Mouse (Mus musculus) megakaryocyte, adult 5-6 weeks (primary cell): ENCODE measurements around the gene Adam33. TPM values are rescaled to one million over a fixed set of nuclear protein-coding genes. Genes with fewer than 3 reads are reported as not detected.
"Not testable (repeated sequence)": the region's sequence is repeated elsewhere in the genome, so short reads cannot be mapped to it uniquely, and the experiment has no call there.

Experiments used
- ATAC-seq: 2 replicates; pipeline ENCODE4 v1.8.0; 2016; ENCODE audit warnings: mild to moderate bottlenecking, inconsistent platforms; ENCODE audit not compliant: poor library complexity, severe bottlenecking
- total RNA-seq, 2 experiments: library from RNA; stranded (forward) in 1 of 2; stranded (reverse) in 1 of 2; fragments of 153-499, 151-499 nt in 1 of 2; fragments of 221-1000, 200-1000 nt in 1 of 2; gene quantifications; 2 replicates each; pipeline versions ENCODE4 v1.2.3 to v1.2.4; 2015 to 2017

Adam33 gene
- total RNA-seq (2015) = not detected in 2 replicates
- 0.12 and 0.18 TPM in 2 replicates for total RNA-seq (2017)

DNA sequence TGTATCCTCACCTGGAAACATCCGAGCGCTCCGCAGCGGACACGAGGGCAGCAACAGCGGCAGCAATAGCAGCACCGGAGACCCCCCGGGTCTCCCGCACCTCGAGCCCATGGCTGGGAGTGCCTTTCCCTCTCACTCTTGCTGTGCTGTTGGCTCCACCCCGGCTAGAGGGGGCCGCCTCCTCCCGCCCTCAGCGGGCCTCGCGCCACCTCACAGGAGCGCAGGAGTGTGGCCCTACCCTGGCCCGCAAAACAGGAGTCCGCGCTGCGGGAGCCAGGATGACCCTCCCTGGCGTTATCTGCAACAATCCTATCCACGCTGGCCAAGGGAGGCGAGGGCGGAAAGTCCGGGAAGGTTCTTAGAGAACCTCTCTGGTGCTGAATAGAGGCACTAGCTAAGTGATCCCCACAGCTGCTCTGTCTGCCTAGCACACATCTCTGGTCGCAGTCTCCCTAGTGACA is at the start of gene Adam33:
TSS of gene Adam33 (minus strand) at position 411 of the 461 bp plus-strand sequence.
- ATAC-seq = no peak

DNA sequence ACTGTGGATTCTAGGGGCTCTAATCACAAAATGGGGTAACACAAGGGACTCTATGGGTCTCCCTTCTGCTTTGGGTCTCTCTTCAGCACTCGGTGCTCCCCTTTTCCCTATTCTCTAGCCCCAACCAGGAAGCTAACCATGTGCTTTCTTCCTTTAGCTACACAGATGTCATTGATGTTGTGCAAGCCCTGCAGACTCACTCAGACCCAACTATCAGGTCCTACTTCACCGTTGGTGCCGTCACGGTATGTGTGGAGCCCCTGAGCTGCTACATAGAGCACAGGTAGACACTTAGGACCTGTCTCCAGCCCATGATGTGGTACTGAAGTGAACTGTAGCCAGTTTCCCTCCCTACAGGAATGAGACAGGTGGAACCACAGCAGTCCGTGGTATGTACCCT is 42.4 kb upstream of the Adam33 start:
- no peak for ATAC-seq

DNA sequence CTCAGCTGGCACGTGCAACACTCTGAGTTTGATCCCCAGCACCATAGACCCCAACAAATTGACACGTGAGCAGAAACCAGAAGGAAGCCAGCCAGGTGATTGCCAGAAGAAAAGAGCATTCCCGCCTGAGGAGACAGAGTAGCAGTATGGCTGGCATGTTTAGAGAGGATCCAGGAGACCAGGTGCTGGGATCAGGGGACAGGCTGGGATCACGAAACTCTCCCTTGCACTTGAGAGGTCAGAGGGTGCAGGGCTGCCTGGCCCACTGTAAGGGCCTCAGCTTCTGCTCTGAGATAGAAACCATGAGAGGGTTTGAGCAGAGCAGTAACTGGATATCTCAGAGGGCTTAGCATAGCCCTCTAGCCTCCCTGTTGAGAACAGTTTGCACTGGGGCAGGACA is 41.4 kb upstream of the Adam33 start:
- ATAC-seq = not testable (repeated sequence)

DNA sequence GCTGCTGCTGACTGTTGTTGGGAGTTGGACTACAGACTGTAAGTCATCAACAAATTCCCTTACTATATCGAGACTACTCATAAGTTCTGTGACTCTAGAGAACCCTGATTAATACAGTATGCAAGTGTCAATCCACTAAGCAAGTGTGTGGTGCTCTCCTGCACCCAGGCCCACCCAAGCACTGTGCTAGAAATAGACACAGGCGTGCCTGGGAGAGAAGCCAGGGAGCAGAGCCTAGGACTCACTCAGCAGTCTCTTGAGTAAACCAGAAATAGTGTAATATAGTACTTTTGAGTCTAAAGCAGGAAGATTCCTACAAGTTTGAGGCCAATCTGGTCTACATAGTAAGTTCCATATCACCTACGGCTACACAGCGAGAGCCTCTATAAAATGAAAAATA is 40.4 kb upstream of the Adam33 start:
- no peak for ATAC-seq

DNA sequence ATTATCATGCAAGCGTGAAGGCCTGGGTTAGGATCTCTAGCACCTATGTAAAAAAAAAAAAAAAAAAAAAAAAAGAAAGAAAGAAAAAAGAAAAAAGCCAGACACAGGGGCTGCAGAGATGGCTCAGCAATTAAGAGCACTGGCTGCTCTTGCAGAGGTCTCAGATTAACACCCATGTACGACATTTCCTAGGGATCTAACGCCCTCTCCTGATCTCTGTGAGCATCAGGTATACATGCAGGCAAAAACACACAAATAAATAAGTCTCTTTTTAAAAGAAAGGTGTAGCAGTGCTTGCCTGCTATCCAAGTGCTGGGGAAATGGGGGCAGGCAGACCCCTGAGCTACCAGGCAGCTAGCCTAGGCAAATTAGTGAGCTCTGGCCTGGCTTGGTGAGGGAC is 37.9 kb upstream of the Adam33 start:
- no peak for ATAC-seq

DNA sequence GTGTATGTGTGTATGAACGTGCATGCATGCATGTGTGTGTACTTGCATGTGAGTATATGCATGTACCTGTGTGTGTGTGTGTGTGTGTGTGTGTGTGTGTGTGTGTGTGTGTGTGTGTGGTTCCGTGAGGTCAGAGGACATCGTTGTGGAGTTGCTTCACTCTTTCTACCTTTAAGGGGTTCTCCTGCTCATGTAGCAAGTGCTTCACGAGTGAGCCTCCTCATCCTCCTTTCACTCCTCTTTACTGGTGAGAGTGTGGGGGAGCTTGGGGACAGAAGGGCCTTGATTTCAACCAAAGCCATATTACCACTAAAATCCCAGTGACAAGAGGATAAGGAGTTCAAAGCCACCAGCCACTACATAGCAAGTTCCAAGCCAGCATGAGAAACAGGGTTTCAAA is 33.5 kb upstream of the Adam33 start:
- no peak for ATAC-seq

DNA sequence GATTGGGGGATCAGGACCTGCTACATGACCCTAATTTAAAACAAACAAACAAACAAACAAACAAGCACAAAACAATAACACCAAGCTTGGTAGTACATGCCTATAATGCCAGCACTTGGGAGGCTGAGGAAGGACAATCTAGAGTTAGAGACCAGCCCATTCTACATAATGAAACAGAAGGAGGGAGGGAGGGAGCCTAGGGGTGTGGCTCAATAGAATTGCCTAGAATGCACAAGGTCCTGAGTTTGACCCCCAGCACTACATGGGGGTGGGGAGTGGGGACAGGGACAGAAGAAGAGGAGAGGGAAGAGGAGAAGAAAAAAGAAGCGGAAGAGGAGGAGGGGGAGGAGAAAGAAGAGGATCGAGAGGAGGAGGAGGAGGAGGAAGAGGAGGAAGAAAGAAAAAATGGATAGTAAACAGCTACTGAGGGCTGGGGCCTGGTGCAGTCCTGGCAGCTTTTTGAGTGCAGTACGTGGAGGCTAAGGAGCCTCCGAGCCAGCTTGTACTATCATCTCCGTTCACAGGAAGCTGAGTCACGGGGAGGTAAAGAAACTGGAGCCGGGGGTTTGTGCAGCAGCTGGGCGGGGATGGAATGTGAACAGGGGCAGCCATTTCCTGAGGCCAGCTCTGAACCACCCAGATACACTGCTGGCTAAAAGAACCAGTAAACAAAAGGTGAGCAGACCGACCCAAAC is 32.6 kb upstream of the Adam33 start:
- peak; percentile 62 for ATAC-seq

DNA sequence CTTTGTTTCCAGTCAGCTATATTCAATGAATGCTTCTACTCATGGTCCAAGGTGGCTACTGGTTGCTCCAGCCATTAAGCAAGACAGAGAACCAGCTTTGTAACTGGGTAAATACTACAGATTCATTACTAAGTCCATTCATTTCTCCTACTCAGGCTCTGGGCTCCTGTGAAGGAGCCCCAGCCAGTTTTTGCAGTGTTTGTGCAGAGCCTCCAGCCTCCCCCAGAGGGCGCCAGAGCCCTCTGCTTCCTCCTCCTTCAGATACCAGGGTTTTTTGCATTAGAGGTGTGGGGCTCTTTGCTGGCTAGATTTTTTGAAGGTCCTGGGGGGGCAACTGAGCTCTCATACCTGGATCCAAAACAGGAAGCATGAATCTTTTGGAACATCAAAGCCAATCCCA is 31.2 kb upstream of the Adam33 start:
- peak; percentile 90 for ATAC-seq

DNA sequence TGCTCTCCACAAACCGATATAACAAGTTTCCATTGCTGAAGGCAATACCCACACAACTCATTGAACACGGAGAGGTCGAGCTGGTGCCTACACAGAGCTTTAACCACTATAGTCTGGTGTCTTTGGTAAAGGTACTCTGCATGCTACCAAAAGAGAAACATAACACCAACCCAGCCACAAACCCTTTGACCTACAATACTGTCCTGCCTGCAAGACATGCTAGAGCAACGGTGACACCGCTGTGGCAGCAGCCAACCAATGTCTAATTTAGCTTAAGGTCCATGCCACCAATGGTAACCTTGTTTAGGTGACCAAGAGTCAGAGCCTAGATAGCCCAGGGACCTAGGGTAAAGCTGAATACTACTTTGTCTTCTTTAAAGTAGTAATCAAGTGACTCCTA is 30.0 kb upstream of the Adam33 start:
- no peak for ATAC-seq

DNA sequence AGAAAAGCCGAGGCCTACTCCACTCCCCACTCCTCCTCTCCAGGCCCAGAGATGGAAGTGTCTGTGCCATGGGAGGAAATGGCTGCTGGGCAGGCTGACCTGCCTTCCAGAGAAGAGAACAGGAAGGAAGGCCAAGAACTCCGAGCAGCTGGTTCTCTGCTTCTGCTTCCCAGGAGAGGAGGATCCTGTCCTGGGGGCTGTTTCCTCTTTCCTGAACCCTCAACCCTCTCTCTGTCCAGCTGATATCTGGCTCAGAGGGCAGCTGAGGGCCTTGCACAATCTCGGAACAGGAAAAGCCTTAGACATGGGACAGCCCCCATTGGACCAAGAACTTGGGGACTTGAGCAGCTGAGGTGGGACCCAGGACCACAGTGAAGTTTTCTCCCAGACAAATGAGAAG is 27.2 kb upstream of the Adam33 start:
- peak; percentile 46 for ATAC-seq

DNA sequence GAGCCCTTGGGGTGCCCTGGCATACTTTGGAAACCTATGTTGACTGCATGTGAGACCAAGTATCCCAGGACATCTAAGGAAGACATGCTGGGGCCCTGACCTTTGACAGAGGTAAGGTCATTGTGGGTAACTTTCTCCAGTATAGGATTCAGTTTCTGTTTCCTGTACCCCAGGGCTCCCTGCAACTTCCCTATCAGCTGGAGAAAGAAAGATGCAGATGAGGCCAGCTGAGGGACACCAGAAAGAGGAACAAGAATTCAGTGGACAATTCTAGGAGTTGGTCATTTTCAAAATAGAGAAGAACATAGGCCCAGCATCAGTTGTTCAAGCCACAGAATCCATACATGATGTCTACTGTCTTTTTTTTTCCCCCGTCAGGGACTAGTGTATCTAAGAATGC is 26.0 kb upstream of the Adam33 start:
- ATAC-seq = peak; percentile 66

DNA sequence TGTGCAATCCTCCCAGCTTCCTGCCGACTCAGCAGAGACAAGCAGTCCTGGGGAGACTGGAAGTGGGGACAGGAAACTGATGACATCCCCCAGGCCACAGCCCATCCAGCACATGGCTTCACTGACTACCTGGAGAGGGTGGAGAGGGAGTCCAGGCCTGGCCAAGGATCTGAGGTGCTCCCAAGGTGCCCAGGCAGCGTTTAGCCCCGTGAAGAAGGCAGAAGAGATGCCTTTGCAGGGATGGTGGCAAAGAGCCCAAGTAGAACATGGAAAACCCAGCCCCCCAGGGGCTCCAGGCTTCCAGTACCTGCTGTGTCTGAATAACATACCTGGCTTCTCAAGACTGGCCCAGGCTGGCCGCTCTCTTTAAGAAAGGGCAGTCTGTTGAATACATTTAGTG is 25.0 kb upstream of the Adam33 start:
- no peak for ATAC-seq

DNA sequence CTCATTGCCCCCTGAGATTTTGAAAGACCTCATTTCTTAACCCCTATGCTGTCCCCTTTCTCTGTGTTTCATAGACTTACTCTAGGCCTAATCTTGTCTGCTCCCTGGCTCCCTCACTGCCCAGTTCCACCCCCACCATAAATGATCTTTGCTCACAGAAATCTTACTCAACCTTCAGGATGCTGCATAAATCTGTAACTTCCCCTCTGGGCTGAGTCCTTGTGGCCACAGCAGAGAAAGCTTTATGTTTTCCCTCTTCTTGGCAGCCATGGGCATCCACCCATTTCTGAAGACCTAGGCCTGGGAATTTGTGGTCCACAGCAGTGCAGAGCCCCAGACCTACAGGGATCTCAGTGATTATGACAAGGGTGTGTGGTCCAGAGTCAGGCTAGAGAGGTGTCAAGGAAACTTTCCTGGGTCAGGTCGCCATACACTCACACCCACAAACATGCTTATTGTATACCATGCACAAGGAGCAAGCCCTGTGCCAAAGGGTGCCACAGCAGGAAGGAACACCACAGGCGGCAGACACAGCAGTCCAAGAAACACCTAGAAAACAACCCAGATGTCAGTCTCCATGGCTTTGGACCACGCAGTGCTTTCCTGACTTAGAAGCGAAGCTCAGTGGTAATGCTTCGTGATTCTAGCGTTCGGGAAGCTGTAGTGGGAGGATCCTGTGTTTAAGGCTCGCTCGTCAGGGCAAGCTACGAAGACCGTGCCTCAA is 23.2 kb upstream of the Adam33 start, which contains the start of gene Siglec1:
TSS of gene Siglec1 (minus strand) at position 99 of the 724 bp plus-strand sequence.
- ATAC-seq = peak; percentile 59

DNA sequence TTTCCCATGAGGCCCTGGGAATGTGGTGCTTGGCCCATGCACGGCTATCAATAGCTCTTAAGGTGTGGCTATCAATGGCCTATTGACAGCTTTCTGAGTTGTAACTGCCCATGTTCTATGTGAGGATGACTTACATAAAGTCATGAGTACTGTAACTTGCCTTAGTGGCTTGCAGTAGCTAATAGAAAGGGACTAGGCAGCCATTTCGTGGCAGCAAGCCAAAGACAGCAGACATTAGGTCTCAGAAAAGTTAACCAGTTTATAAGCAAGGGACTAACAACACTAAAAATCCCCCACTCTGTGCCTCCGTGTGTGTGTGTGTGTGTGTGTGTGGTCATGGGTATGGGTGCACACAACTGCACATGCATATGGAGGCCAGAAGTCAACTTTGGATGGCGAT is 20.6 kb upstream of the Adam33 start:
- no peak for ATAC-seq

DNA sequence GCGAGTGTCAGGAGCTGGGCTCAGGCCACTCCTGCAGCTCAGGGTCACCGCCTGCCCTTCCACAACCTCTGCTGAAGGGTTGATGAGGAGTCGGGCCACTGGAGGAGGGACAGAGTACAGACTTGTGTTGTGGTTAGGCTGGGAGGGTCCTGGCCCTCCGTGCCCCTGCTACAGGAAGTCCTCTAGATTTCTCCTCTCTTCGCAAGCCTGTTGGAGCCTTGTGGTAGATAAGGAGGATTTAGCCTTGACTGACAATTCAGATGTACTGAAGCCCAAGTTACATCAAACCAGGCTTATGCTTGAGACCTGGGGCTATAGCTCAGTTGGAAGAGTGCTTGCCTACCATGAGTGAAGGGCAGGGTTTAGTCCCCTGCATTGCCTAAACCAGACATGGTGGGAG is 16.9 kb upstream of the Adam33 start:
- no peak for ATAC-seq

DNA sequence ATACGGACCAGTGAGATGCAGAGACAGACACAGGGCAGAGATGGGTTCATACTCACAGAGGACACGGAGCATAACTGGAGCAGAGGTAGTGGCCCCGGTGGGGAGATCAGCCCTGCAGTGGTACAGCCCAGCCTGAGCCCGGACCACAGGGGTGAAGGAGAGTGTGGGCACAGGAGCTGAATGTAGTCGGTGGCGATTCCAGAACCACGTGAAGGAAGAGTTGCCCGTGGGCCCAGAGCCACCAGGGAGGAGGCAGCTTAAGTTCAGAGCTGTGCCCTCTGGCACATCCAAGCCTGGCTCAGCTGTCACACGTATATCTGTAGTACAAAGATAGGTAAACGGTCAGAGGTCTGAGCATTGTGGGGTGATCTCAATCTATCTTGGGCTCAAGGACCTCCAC is 8.9 kb upstream of the Adam33 start:
- ATAC-seq = no peak

DNA sequence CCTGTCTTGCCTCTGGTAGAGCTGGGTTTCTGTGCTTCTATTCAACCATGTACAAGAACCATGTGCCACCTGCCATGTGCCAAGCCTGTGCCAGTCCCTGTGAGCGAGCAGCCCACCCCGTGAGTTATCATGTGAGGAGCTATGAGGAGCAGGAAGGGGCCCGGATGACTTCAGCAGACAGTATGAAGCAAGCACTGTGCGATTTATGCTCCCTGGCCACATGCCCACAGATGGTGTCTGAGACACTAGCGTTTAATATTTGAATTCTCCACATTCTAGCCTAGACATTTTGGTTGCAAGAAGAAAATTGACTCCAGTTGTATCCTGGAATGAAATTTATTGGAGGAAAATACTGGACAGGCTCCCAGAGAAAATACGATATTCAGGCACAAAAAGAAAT is 3.9 kb upstream of the Adam33 start:
- no peak for ATAC-seq

DNA sequence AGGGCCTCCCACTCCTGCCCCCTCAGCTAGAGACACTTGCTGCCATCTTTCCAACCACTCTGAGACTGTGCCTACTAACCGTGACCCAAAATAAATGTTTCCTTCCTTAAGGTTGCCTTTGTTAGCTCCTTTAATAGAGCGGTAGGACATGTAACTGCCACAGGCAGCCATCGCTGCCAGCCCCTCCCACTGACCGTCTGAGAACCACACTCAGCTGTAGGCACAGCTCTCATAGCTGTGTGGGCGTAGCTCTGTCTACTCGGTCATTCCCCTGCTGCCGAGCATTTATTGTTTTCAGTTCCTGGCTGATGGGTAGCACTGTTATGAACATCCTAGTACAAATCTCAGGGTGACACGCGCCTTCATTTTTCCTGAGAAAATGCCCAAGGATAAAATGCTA is 2.7 kb upstream of the Adam33 start:
- ATAC-seq = no peak

DNA sequence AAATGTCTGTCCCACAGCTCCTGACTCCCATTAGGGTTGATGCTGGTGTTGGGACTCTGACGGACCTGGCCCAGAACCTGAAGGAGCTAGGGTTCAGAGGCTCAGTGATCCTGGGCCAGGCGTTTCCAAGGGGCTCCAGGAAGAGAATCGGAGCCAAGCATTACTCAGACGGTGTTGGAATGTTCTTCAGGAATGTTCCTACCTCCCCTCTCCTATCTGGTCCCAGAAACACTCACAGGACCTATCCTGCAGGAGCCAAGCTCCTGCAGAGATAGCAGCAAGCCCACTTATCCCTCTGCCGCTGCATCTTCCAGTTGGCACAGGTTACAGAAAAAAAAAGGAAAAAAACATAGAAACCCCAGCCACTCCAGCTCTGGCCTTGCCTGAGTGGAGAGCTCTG is 2.0 kb downstream of the Adam33 start:
- ATAC-seq = no peak

DNA sequence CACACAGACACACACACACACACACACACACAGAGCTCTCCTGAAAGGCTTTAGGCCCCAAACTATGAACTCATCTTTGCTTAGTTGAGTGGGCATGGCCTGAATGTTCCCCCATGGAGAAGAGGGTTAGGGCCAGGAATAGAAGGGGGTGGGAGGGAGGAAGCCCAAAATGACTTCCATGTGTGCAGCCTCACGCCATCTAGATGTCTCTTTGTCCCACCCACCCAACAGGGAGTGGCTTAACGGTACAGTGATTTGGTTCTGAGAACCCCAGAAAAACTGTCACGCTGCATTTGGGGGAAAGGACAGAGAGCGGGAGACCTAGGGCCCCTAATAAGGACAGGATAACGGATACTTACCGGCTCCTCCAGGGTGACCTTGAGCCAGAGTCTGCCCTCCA is 2.8 kb downstream of the Adam33 start:
- no peak for ATAC-seq

DNA sequence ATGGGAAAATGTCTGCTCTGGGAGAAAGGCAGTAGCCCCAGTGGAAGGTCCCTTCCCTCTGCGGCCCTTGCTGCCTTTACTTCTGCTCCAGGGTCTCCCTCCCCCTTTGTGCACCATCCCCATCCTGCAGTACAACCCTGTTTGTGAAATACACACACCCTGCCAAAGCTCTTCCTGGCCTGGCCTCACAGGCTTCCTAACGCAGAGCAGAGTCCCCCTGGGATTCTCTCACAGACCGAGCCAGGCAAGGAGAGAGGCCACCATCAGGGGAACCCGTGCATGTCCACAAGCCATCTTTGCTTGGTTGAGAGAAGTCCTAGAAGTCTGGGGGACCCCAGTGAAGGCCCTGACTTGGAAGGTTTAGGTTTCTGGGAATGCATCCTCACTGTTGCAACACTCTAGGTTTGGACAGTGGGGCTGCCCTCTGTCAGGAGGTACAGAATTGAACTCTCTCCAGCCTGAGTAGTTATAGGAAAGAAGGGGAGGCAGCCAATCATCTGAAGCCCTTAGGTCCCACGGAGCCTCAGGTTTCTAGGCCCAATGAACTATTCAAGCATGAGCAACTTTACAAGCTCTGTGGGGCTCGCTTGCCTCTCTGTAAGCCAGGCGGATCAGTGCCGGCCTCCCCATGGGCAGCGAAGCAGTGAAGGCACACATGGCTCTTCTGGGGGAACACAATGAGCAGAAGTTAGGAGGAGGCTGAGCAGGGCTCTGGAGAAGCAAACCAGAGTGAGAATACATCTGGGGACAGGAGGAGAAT is 3.7 kb downstream of the Adam33 start:
- ATAC-seq = no peak

DNA sequence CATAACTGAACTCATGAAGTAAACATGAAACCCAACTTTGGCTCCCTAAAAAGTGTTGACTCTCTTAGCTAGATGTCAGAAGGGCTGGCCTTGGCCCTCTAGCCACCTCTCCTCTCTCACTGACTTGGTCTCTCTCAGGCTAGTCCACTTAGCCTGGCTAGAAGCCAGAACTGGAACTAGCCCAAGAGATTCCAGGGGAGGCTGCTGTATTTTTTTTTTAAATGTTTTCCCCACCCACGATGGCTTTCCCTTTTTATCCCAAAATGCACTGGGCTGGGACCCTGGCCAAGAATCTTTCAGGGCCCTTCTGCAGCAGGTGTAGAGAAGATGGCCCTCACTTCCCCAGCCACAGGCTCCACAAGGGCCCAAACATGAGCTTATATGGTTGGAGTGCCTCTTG is 4.2 kb downstream of the Adam33 start:
- ATAC-seq = no peak
